Mouse (Mus musculus) c-Kit-negative CD71-positive TER-119-positive erythroid progenitor cells, embryonic 14.5 days (primary cell): ENCODE results near the gene Tmub1.
"Not testable (repeated sequence)": the region's sequence is repeated elsewhere in the genome, so short reads cannot be mapped to it uniquely, and the experiment has no call there.

ENCODE experiments used
- DNase-seq: peaks from one replicate; pipeline ENCODE4 v3.0.0-alpha.2; 2013; ENCODE audit warnings: low read depth, low spot score

The Tmub1 gene

DNA sequence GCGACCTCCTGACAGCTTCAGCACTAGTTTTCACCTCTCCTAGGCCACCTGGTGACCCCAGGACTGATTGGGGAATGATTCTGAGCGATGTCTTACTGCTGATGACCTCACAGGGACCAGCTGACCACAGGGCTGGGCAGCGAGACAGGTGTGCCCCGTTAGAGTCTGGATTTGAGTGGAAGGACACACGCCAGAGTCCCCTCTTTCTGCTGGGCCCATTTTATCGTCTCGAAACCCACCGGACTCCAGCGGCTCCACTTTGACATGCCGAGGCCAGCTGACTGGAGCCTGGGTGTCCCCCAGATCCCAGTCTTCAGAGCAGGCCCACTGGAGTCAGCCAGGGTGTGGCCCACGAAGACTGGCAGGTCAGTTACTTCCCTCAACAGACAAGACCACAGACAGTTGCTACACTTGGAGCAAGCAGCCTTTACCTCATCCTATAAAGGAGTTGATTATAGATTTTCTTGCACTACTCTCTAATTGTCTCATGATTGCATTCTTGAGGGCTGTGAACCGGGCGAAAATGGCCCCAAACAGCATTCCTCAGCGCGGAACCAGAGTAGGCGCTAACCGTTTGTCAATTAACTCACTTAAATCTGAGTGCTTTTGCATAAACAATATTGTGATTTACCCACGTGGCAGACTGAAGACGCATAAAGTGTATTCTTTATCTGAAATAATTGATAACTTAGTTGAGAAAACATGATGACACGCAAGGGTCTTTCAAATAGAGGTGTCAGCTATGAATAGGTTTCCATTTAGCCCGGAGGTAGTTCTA, 23.5 kb downstream of the Tmub1 start:
- DNase-seq: peak; percentile 40

DNA sequence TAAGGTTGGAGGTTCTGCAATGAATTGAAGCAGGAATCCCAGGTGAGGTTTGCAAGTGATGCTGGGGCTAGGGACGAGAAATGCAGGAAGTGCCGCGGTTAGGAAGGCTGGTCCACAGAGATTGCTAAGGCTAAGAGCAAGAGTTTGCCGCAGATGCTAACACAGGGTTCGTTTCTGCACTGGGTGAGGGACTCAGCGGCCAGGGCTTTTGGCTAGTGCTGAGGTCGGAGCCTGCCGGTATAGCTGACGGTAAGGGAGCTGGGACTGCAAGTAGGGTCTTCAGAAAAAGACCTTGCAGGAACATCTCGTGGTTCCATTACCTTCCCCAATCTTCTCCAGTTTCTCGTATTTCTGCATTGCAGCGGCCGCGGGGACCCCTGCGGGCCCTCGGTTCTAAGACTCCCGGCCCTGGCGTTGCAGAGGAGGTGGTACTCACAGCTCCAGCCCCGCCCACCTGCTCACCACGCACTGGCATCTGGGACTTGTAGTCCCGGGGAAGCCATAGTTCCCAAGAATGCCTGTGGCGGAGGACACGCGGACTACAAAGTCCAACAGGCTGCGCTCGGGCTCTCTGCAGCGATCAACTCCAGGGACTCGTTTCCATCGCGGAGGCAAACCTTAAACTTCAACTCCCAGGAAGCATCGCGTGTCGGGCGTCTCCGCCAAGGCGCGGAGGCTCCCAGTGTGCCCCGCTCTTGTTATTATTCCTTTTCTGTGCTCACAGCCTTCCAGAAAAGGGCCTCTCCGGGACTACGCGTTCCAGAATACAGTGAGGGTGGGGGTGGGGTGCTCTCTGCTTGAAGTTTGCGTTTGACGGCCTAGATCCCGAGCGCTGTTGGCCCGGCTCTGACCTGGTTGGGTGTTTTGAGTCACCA, 24.3 kb downstream of the Tmub1 start, which contains the start of the genes Cdk5 and Slc4a2:
TSS of gene Cdk5 (minus strand) at position 402 of the 875 bp plus-strand sequence.
TSS of gene Slc4a2 (plus strand) at position 709 of the 875 bp plus-strand sequence.
- peak; percentile 94 for DNase-seq

GRCm38 (mm10) chr5:24420381-24420780, 27.3 kb downstream of the Tmub1 start:
- DNase-seq: no peak

GRCm38 (mm10) chr5:24417587-24417986, 30.1 kb downstream of the Tmub1 start:
- no peak for DNase-seq

DNA sequence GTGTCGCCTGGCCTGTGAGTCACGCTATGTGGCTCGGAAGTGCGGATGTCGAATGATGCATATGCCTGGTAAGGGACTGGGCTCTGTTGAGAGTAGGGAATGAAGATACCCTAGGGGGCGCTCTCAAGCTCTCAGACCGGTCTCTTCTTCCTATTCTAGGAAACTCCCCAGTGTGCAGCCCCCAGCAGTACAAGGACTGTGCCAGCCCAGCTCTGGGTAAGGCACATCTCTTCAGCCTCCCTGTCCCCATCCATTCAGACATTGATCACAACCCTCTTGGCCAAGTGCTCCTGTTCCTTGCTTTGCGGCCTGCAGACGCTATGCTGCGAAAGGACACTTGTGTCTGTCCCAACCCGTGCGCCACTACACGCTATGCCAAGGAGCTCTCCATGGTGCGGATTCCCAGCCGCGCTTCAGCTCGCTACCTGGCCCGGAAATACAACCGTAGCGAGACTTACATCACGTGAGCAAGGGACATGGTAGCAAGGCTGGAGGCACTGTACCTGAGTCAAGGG, 31.4 kb downstream of the Tmub1 start:
- DNase-seq: peak; percentile 28

DNA sequence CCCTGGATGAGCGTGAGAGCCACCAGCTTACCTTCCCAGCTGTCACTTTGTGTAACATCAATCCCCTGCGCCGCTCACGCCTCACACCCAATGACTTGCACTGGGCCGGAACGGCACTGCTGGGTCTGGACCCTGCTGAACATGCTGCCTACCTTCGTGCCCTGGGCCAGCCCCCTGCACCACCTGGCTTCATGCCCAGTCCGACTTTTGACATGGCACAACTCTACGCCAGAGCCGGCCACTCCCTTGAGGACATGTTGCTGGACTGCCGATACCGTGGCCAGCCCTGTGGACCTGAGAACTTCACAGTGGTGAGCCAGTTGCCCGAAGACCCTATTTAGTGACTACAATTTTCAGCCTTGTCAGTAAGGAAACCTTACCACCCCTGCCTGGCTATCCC, 33.7 kb downstream of the Tmub1 start:
- no peak for DNase-seq

DNA sequence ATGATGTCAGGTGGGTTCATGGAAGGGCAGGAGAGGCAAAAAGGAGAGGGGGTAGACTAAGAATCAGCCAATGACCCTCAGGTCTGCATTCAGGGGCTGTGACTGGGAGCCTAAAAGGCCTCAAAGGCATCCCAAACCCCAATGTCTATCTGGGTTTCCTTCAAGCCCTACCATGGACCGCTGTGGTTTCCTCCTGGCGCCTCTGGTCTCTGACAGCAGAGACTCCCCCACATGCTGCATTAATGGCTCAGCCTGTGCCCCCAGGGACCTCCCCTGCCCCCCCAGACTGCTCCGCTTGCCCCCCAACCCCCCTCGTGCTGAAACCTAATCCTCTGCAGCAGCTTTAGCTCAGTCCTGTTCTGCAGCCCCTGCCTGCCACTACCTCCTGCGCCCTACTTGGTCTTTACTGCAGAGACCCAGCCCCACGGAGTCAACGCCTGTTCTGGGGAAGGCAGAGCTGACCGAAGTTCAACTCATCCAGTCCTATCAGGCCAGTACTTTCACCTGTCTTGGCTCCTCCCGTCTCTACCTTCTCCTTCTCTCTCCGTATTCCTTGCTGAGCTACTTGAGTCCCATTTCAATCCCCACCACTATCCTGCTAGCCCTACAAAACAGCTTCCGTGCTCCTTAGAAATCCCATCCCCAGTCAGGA, 34.5 kb downstream of the Tmub1 start, which contains the start of gene Asic3:
TSS of gene Asic3 (plus strand) at position 351 of the 652 bp plus-strand sequence.
- no peak for DNase-seq

- no peak for DNase-seq
Observed at GRCm38 (mm10) chr5:24412063-24412462, 35.6 kb downstream of the Tmub1 start.

- no peak for DNase-seq
Observed at GRCm38 (mm10) chr5:24409466-24409865, 38.2 kb downstream of the Tmub1 start.

- DNase-seq: no peak
Observed at GRCm38 (mm10) chr5:24408651-24409050, 39.0 kb downstream of the Tmub1 start.

DNA sequence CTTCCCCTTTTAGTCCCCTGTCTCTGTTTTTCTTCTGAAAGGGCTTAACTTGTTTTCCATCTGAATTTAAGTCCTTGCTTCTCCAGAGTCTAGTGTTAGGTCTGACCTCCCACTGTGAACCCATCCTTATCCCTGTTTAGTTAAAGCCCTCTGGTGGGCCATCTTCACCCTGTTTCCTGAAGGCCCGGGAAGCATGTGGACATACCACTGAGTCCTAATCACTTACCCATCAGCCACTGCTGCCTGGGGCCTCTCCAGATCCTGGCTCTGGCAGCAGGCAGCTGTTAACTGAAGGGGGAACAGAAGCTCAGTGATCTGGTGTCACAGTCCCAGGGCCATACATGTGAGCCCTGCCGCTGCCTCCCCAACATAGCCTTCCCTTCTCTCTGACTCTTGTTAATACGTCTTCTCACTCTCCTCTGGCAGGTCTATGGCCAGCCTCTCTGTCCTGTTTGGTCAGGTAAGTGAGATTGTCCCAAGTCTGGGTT, 42.2 kb downstream of the Tmub1 start:
- DNase-seq: no peak

DNA sequence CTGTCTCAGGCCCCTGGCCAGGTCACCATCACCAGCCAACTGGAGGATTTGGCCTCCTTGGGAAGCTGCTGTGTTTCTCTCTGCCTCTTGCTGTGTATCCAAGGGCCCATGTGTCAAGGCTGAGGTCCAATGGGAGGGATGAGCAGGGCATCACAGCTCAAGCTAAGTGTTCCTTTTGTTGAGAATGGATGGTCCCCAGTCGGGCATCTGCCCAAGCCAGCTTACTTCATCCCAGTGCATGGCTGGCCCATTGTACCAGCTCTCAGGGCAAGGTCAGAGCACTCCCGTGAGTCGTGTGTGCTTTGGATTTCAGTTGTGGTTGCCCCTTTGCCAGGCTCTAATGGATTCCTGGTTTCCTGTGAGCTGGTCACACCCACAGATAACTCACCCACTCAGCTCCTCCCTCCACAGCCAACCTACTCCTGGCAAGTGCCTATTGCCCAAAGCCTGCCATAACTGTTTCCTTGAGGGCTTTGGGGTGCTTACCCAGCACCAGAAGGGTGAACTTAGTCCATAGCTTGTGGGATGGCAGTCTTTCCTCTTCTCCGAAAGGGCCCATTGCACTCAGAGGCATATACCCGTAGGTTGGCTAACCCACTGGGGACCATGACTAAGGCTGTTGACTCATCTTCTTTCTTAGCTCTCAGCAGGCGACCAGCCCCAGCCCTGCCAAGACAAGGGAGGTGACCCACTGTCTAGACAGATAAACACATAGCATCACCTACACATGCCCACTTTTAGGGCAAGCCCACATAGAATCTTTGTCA, 42.9 kb downstream of the Tmub1 start:
- DNase-seq: no peak

GRCm38 (mm10) chr5:24401969-24402368, 45.7 kb downstream of the Tmub1 start:
- no peak for DNase-seq

- no peak for DNase-seq
Observed at GRCm38 (mm10) chr5:24400911-24401605, 46.6 kb downstream of the Tmub1 start.

- no peak for DNase-seq
Observed at GRCm38 (mm10) chr5:24400362-24400761, 47.3 kb downstream of the Tmub1 start.

DNA sequence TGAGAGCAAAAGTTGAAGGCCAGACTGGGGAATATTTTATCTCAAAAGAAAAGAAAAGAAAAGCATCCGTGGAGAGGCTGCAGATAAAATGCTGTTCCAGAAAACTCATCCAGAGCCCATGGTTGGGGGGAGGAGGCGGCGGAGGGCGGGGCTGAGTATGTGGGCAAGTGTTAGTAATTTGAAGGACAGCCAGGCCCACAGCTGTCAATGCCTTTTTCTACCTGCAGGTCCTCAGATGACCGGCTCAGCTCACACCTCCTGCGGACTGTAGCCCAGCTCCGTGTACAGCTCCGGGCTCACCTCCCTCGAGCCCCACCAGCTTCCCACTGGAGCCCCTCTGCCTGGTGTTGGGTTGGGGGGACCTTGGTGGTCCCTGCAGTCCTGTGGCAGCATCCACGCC, 48.0 kb downstream of the Tmub1 start:
- no peak for DNase-seq

GRCm38 (mm10) chr5:24396254-24396653, 51.4 kb downstream of the Tmub1 start:
- not testable (repeated sequence) for DNase-seq
